Mouse (Mus musculus): ENCODE data around the gene Tex2. TPM values are rescaled to one million over a fixed set of nuclear protein-coding genes. Genes with fewer than 3 reads are reported as not detected.

Tex2 gene
- polyA plus RNA-seq, 1 experiment from 2014 or later: 17.1 TPM

DNA sequence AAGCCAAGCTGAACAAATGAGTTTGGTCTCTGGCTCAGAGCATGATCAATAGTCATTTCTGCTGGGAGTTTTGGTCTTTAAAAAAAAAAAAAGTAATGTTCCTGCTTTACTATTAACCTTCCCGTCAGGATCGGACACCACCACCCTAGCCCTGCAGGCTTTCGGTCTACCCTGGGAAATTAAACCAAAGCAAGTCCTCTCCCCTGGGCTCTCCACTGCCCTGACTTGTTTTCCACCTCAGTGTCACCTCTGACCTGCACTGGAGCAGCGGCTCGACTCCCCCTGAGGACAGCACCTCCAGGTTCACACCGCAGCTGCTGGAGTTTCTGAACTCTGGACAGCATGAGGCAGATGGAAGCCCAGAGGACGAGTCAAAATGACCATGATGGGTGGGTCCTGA lies 13.9 kb downstream of the Tex2 start:
- H3K4me1 ChIP-seq (replicated peaks; ENCODE audit: control insufficient read depth, insufficient read depth, low read length): no peaks in the 10 kb centered on the region
- H3K27ac ChIP-seq (ENCODE audit: low read depth, low read length): no peak overlapping the region
- no peak overlapping the region for H3K4me3 ChIP-seq (ENCODE audit: low read depth, low read length)
- H3K36me3 ChIP-seq (ENCODE audit: control insufficient read depth, insufficient read depth): no peaks in the 10 kb centered on the region; the same call in 1 of the 2 replicates
- no peaks in the 10 kb centered on the region for H3K27me3 ChIP-seq (replicated peaks; ENCODE audit: control insufficient read depth, insufficient read depth, low read length)
- TF ChIP-seq CTCF (IDR thresholded peaks at IDR 0.05; ENCODE audit: low read depth): no peak
- H3K9me3 ChIP-seq (ENCODE audit: control insufficient read depth): no peaks in the 10 kb centered on the region
- H3K4me2 ChIP-seq (replicated peaks; ENCODE audit: low read depth): no peak overlapping the region
- no peak for ATAC-seq
- no peak overlapping the region for H3K9ac ChIP-seq (ENCODE audit: low read depth, low read length)
- 71% methylated on average over 7 of the region's 7 CpGs for WGBS

DNA sequence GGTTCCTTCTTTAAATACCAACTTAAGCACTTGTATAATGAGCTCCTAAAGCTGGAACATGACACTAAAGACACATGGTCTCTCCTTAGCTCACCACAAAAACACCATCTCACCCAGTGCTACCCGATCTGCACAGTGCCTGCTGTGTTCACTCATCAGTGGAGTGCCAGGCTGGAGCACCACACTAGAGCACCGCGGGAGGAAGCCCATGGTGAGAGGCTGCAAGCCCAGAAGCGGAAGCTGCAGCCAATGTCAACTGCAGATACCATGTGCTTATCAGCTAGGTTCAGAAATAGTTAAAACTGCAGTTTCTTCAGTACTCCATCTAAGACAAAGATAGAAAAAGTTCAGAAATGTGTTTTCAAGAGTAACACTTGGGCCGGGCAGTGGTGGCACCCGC lies 14.9 kb downstream of the Tex2 start:
- no peak for TF ChIP-seq CTCF (IDR thresholded peaks at IDR 0.05; ENCODE audit: low read depth)
- Histone ChIP-seq H3K27ac (ENCODE audit: low read depth, low read length) (no peak overlapping the region), H3K36me3 (ENCODE audit: control insufficient read depth, insufficient read depth) (no peaks in the 10 kb centered on the region; the same call in 1 of the 2 replicates), H3K27me3 (replicated peaks; ENCODE audit: control insufficient read depth, insufficient read depth, low read length) (no peaks in the 10 kb centered on the region), H3K4me2 (replicated peaks; ENCODE audit: low read depth) (no peak overlapping the region), H3K9me3 (ENCODE audit: control insufficient read depth) (no peaks in the 10 kb centered on the region), H3K4me3 (ENCODE audit: low read depth, low read length) (no peak overlapping the region), H3K9ac (ENCODE audit: low read depth, low read length) (no peak overlapping the region), H3K4me1 (replicated peaks; ENCODE audit: control insufficient read depth, insufficient read depth, low read length) (no peaks in the 10 kb centered on the region)
- WGBS: 85% methylated on average over 6 of the region's 6 CpGs
- no peak for ATAC-seq

GRCm38 (mm10) chr11:106597737-106598330 lies 15.4 kb downstream of the Tex2 start:
- Histone ChIP-seq H3K9ac (ENCODE audit: low read depth, low read length) (no peak overlapping the region), H3K36me3 (ENCODE audit: control insufficient read depth, insufficient read depth) (no peaks in the 10 kb centered on the region), H3K4me2 (replicated peaks; ENCODE audit: low read depth) (no peak overlapping the region), H3K9me3 (ENCODE audit: control insufficient read depth) (no peaks in the 10 kb centered on the region), H3K27ac (ENCODE audit: low read depth, low read length) (no peak overlapping the region), H3K27me3 (replicated peaks; ENCODE audit: control insufficient read depth, insufficient read depth, low read length) (no peaks in the 10 kb centered on the region), H3K4me1 (replicated peaks; ENCODE audit: control insufficient read depth, insufficient read depth, low read length) (no peaks in the 10 kb centered on the region), H3K4me3 (ENCODE audit: low read depth, low read length) (no peak overlapping the region)
- no peak for ATAC-seq
- no peak for TF ChIP-seq CTCF (IDR thresholded peaks at IDR 0.05; ENCODE audit: low read depth)
- 78% methylated on average over 10 of the region's 10 CpGs for WGBS

- Histone ChIP-seq H3K27ac (ENCODE audit: low read depth, low read length) (no peak overlapping the region), H3K27me3 (replicated peaks; ENCODE audit: control insufficient read depth, insufficient read depth, low read length) (no peaks in the 10 kb centered on the region), H3K4me1 (replicated peaks; ENCODE audit: control insufficient read depth, insufficient read depth, low read length) (no peaks in the 10 kb centered on the region), H3K4me2 (replicated peaks; ENCODE audit: low read depth) (no peak overlapping the region), H3K4me3 (ENCODE audit: low read depth, low read length) (no peak overlapping the region), H3K36me3 (ENCODE audit: control insufficient read depth, insufficient read depth) (no peaks in the 10 kb centered on the region), H3K9me3 (ENCODE audit: control insufficient read depth) (no peaks in the 10 kb centered on the region), H3K9ac (ENCODE audit: low read depth, low read length) (no peak overlapping the region)
- WGBS: 89% methylated on average over 11 of the region's 11 CpGs
- ATAC-seq: no peak
- TF ChIP-seq CTCF (IDR thresholded peaks at IDR 0.05; ENCODE audit: low read depth): no peak
These were observed 22.0 kb downstream of the Tex2 start for GRCm38 (mm10) chr11:106591183-106591582.

- Histone ChIP-seq H3K36me3 (ENCODE audit: control insufficient read depth, insufficient read depth) (no peaks in the 10 kb centered on the region), H3K4me1 (replicated peaks; ENCODE audit: control insufficient read depth, insufficient read depth, low read length) (no peaks in the 10 kb centered on the region), H3K9ac (ENCODE audit: low read depth, low read length) (no peak overlapping the region), H3K4me2 (replicated peaks; ENCODE audit: low read depth) (no peak overlapping the region), H3K4me3 (ENCODE audit: low read depth, low read length) (no peak overlapping the region), H3K27ac (ENCODE audit: low read depth, low read length) (no peak overlapping the region), H3K9me3 (ENCODE audit: control insufficient read depth) (no peaks in the 10 kb centered on the region), H3K27me3 (replicated peaks; ENCODE audit: control insufficient read depth, insufficient read depth, low read length) (no peaks in the 10 kb centered on the region)
- ATAC-seq: no peak
- WGBS: 78% methylated on average over 5 of the region's 5 CpGs
- no peak for TF ChIP-seq CTCF (IDR thresholded peaks at IDR 0.05; ENCODE audit: low read depth)
These were observed 23.1 kb downstream of the Tex2 start for GRCm38 (mm10) chr11:106590143-106590542.

- H3K27ac ChIP-seq (ENCODE audit: low read depth, low read length): no peak overlapping the region
- no peaks in the 10 kb centered on the region for H3K4me1 ChIP-seq (replicated peaks; ENCODE audit: control insufficient read depth, insufficient read depth, low read length)
- no peaks in the 10 kb centered on the region for H3K36me3 ChIP-seq (ENCODE audit: control insufficient read depth, insufficient read depth)
- WGBS: 52% methylated on average over 8 of the region's 8 CpGs
- no peak for ATAC-seq
- H3K4me3 ChIP-seq (ENCODE audit: low read depth, low read length): no peak overlapping the region
- H3K4me2 ChIP-seq (replicated peaks; ENCODE audit: low read depth): no peak overlapping the region
- no peak for TF ChIP-seq CTCF (IDR thresholded peaks at IDR 0.05; ENCODE audit: low read depth)
- no peaks in the 10 kb centered on the region for H3K27me3 ChIP-seq (replicated peaks; ENCODE audit: control insufficient read depth, insufficient read depth, low read length)
- H3K9me3 ChIP-seq (ENCODE audit: control insufficient read depth): no peaks in the 10 kb centered on the region
- no peak overlapping the region for H3K9ac ChIP-seq (ENCODE audit: low read depth, low read length)
These were observed 24.4 kb downstream of the Tex2 start for GRCm38 (mm10) chr11:106588781-106589180.
